Mouse (Mus musculus): ENCODE data around the gene Grm3.

GRCm38 (mm10) chr5:9511027-9511426 is 213.9 kb downstream of the Grm3 start:
- TF ChIP-seq GATA1 (IDR thresholded peaks at IDR 0.05; ENCODE audit: borderline replicate concordance, low read length) (no peak), FLI1 (IDR thresholded peaks at IDR 0.05; ENCODE audit: low read length) (no peak)
